Mouse (Mus musculus): Measurements from ENCODE around the gene Ylpm1. TPM values are rescaled to one million over a fixed set of nuclear protein-coding genes. Genes with fewer than 3 reads are reported as not detected.

Gene Ylpm1
- 16.3 TPM for polyA plus RNA-seq (2014; fragmentation: Illumina TruSeq; extraction: RNeasy Lipid Tissue Mini Kit (QIAGEN cat#74804); ENCODE audit: insufficient read depth, low read depth, low replicate concordance)

DNA sequence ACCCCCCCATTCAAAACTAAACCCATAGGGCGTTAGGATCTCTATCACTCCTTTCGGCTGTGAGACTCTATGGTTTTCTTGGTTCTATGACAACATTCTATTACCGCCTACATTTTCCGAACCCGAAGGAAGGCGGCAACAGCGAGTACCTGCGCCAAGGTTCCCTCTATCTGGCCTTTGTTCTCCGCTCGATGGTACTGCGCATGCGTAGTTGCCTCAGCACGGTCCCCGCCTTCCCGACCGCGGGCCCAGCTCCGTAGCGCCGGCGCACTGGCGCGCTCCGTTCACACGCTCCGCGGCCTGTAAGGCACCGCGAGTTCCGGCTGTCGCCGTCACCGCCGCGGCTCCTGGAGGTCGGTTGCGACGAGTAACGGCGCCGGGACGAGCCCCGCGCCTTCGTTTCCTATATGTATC is at the start of gene Ylpm1:
TSS of gene Ylpm1 (plus strand) at position 239 of the 414 bp plus-strand sequence.

DNA sequence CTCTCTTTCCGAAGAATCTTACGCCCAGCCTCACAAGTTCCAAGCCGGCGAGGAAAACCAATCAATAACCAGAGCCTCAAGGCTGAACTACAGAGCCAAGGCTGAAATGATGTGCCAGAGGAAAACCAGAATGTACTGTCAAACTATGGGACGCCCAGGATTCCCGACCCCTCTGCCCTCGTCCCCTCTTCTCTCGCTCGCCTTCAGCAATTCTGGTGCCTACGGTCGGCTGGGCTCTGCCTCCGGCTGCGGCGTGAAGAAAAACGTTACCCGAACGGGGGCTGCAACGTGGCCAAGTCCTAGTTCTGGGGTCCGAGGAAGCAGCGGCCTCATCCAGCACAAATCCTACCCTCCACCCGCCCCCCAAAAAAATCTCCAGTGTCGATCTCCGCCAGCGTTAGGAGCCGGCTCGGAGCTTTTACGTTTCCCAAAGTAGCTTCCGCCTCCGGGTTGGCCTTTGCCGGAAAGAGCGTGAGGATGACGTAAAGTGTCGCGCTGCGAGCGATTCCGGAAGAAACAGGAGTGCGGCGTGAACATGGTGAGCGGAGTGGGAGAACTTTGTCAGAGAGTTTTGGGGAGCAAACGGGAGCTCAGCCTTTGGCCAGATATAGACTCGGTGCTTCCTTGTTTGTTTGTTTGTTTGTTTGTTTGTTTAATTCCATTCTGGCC is 25.6 kb upstream of the Ylpm1 start, which contains the start of the genes Fcf1 and Arel1:
TSS of gene Fcf1 (plus strand) at position 470 of the 669 bp plus-strand sequence.
TSS of gene Arel1 (minus strand) at position 473 of the 669 bp plus-strand sequence.

DNA sequence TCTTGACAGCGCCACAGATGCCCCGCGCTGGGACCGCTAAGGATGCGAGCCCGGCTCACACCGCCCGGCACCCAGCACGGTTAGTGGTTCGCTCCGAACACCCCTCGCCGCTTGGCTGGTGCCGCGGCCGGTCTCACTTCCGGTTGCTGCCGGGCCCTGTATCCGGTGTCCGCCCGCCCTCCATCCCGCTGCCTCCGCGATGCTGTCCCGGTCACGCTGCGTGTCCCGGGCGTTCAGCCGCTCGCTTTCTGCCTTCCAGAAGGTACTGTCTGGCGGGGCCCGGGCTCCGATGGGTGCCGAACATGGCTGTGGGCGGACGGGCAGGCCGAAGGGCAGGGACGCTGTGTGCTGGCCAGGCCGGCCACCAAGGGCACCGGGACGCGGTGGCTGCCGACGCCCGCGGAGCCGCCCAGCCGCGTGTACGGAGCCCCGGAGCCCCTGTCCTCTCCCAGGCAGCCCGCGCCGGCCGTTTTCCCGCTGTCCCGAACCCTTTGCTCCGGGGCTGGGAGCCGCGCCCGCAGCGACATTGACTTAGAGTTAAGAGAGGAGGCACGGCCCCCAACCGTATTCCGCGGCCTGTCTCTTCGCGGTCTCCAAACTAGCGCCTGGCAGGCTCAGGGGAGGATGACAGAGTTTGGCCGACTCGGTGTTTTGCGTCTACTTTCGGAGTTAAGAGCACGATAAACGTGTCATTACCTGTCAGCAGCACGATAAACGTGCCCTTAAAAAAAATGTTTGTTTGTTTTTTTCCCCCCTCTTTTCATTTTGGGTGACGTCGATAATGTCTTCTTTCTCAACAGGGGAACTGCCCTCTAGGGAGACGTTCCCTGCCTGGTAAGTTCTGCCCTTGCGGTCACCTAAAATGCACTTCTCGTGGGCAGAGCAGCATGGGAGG is 114.8 kb downstream of the Ylpm1 start, which contains the start of the genes Prox2 and Dlst:
TSS of gene Prox2 (minus strand) at position 62 of the 895 bp plus-strand sequence.
TSS of gene Dlst (plus strand) at position 136 of the 895 bp plus-strand sequence.

Other genes starting within 250 kb of the Ylpm1 start
- 669 TPM for gene Npc2, start 223.2 kb upstream of the Ylpm1 start, polyA plus RNA-seq (2014; fragmentation: Illumina TruSeq; extraction: RNeasy Lipid Tissue Mini Kit (QIAGEN cat#74804); ENCODE audit: insufficient read depth, low read depth, low replicate concordance)
- 57.6 TPM for gene Isca2, start 223.1 kb upstream of the Ylpm1 start, polyA plus RNA-seq (2014; fragmentation: Illumina TruSeq; extraction: RNeasy Lipid Tissue Mini Kit (QIAGEN cat#74804); ENCODE audit: insufficient read depth, low read depth, low replicate concordance)
- 11.5 TPM for gene Ltbp2, start 119.8 kb upstream of the Ylpm1 start, polyA plus RNA-seq (2014; fragmentation: Illumina TruSeq; extraction: RNeasy Lipid Tissue Mini Kit (QIAGEN cat#74804); ENCODE audit: insufficient read depth, low read depth, low replicate concordance)
- 88.6 TPM for gene Fcf1, start 25.4 kb upstream of the Ylpm1 start, polyA plus RNA-seq (2014; fragmentation: Illumina TruSeq; extraction: RNeasy Lipid Tissue Mini Kit (QIAGEN cat#74804); ENCODE audit: insufficient read depth, low read depth, low replicate concordance)
- gene Arel1, start 25.4 kb upstream of the Ylpm1 start, polyA plus RNA-seq (2014; fragmentation: Illumina TruSeq; extraction: RNeasy Lipid Tissue Mini Kit (QIAGEN cat#74804); ENCODE audit: insufficient read depth, low read depth, low replicate concordance) = 8.1 TPM
- 1.7 TPM for gene Prox2, start 114.4 kb downstream of the Ylpm1 start, polyA plus RNA-seq (2014; fragmentation: Illumina TruSeq; extraction: RNeasy Lipid Tissue Mini Kit (QIAGEN cat#74804); ENCODE audit: insufficient read depth, low read depth, low replicate concordance)
- gene Dlst, start 114.5 kb downstream of the Ylpm1 start, polyA plus RNA-seq (2014; fragmentation: Illumina TruSeq; extraction: RNeasy Lipid Tissue Mini Kit (QIAGEN cat#74804); ENCODE audit: insufficient read depth, low read depth, low replicate concordance) = 61.4 TPM
- gene Rps6kl1, start 154.9 kb downstream of the Ylpm1 start, polyA plus RNA-seq (2014; fragmentation: Illumina TruSeq; extraction: RNeasy Lipid Tissue Mini Kit (QIAGEN cat#74804); ENCODE audit: insufficient read depth, low read depth, low replicate concordance) = 0.41 TPM
- gene Pgf, start 181.5 kb downstream of the Ylpm1 start, polyA plus RNA-seq (2014; fragmentation: Illumina TruSeq; extraction: RNeasy Lipid Tissue Mini Kit (QIAGEN cat#74804); ENCODE audit: insufficient read depth, low read depth, low replicate concordance) = 5.2 TPM
- 43.1 TPM for gene Eif2b2, start 223.2 kb downstream of the Ylpm1 start, polyA plus RNA-seq (2014; fragmentation: Illumina TruSeq; extraction: RNeasy Lipid Tissue Mini Kit (QIAGEN cat#74804); ENCODE audit: insufficient read depth, low read depth, low replicate concordance)